Mouse (Mus musculus): Measurements from ENCODE around the gene Tradd.

Tradd gene

DNA sequence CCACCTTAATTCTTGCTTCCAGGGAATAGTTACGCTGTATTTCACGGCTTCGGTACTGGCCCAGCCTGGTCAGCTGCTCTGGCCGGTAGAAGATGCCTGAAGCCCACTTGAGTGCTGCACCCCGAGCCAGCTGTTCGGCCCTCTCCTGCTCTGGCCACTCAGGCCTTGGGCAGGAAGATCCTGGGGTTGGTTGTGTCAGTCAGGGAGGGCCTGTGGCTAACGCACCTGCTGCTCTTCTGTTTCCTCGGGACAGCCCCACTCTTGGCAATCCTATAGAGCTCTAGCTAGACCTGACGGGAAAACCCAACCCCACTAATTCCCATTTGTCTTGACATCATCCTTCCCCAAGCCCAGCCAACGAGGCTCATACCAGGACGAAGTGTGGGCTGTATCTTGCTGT, 30.8 kb upstream of the Tradd start:
- no peak for DNase-seq

DNA sequence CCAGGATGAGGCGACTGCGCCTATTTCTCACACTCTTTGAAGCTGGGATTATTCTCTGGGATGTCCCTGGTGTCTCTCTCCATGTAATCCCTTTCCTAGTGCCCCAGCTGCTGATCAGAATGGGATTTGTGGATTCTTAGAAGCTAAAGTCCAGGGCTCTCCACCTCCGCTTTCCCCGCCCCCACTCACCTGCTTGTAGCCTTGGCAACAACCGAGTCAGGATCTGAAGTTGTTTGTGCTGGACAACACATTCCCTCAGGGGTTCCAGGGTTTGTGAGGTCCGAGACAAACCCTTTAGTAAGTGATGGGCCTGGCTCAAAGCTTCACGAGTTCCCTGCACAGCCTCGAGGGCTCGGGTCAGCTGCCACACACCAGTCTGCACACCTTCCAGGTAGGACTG, 30.4 kb upstream of the Tradd start:
- no peak for DNase-seq

DNA sequence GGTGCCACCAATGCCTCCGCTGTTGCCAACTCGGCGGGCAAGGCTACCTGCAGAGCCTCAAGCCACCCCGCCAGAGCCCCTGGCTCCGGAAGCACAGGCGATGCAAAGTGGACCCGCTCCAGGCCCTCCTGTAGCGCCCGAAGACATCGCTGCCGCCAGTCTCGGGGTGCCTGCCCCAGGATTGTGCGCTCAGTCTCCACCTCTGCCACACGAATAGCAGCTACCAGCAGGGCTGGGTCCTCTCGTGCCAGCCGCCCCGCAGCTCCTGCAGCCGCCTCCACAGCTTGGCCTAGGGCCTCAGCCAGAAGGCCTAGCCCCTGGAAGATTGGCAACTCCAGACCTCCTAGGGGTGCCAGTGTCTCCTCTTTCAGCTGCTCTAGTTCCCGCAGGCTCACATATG, 29.0 kb upstream of the Tradd start:
- peak; percentile 79 to 91 for DNase-seq

DNA sequence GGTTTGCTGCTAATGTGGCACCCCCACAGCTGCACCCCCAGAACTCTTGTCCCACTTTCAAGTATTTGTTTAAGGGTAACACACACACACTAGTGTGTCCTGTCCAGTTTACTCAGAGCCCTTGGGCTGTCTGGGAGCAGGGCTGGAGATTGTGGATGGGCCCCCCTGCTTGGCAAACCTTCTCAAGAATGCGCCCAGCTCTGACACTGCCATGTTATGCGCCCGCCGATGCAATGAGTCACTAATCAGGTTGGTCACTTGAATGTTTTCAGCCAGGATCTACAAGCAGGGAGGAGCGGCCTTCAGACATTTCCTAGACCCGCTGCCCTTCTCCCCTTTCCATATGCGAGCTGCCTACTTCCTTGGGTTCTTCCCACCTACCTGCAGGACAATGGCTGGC, 28.1 kb upstream of the Tradd start:
- peak in 1 of 2 experiments; percentile 36 for DNase-seq

DNA sequence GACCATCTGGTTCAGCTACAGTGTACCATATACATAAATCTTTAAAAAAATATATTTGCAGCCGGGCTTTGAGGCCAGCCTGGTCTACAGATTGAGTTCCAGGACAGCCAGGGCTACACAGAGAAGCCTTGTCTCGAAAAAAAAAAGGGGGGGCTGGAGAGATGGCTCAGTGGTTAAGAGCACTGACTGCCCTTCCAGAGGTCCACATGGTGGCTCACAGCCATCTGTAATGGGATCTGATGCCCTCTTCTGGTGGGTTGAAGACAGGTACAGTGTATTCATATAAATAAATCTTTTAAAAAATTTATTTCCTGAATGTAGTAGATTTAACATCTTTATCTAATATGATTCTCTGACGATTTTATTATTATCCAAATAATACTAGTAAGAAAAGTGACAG, 27.4 kb upstream of the Tradd start:
- peak in 1 of 2 experiments; percentile 39 for DNase-seq

DNA sequence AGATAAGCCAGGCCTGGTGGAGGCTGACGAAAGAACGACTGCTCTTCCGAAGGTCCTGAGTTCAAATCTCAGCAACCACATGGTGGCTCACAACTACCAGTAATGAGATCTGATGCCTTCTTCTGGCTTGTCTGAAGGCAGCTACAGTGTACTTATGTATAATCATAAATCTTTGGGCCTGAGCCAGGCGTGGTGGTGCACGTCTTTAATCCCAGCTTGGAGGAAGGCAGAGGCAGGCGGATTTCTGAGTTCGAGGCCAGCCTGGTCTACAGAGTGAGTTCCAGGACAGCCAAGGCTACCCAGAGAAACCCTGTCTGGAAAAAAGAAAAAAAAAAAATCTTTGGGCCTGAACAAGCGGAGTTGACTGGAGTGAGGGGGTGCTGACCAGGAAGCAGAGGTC, 27.0 kb upstream of the Tradd start:
- peak in 1 of 2 experiments; percentile 50 for DNase-seq

DNA sequence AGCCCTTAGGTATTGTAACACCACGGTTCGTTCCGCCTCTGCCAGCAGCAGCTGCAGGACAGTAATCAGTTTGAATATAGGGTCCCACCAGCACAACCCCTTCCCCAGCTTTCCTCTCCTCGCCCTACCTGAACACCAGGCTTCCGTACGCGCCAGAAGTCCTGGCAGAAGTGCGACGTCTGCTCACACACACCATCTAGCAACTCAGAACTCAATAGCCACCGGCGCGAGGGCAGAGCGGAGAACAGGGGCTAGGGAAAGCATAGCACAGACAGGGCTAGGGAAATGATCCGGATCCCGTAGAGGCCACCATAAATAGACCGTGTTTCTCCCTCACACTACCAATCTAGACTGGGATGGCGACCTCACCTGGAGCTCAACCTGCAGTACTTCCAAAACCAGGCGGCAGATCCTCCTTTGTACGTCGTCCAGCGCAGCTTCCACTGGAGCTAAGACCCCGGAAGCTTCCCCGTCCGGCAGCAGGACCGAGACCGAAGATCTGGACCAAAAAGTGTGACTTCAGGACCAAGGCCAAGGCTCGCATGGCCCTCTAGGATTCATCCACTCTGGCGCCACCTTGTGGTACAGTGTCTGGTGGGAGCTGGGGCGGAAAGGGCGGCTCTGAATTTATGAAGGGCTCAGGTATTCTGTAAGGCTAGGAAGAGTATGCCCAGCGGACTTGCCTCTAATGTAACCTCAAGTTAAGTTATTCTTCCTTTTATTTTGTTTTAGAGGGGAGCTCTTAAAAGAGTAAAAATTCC, 26.3 kb upstream of the Tradd start:
- DNase-seq, result peak; percentile 96 to 99

DNA sequence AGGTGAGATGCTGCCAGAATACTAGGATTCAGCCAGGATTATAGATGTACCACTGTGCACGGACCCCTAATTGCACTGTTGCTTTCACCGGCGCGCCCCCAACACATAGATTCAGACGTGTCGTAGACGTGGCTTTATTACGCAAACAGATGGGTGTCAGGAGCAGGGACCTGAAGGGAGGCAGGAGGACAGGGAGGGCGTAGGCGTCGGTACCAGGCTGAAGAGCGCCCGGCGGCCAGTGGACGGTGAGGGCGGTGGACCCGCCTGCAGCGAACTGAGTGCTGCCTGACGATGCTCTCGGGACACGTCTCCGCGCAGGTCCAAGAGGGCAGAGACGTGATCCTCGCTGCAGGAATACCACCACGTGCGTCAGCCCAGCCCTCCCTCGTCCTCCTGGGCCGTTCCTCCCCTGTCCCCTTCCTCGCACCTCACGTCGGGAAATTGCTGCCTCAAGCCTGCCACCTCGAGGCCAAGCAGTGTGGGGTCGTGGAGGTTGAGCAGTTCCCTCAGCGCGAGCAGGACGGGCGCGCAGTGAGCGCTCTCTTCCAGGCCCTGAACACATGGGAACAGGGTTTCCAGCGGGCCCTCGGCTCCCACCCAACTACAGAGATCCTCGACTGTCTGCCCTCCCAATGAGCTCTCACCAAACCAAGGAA, 25.5 kb upstream of the Tradd start, which contains the start of gene 4931428F04Rik:
4931428F04Rik (minus strand) TSS at position 60 of the 656 bp plus-strand sequence.
- DNase-seq, result peak; percentile 75 to 83

DNA sequence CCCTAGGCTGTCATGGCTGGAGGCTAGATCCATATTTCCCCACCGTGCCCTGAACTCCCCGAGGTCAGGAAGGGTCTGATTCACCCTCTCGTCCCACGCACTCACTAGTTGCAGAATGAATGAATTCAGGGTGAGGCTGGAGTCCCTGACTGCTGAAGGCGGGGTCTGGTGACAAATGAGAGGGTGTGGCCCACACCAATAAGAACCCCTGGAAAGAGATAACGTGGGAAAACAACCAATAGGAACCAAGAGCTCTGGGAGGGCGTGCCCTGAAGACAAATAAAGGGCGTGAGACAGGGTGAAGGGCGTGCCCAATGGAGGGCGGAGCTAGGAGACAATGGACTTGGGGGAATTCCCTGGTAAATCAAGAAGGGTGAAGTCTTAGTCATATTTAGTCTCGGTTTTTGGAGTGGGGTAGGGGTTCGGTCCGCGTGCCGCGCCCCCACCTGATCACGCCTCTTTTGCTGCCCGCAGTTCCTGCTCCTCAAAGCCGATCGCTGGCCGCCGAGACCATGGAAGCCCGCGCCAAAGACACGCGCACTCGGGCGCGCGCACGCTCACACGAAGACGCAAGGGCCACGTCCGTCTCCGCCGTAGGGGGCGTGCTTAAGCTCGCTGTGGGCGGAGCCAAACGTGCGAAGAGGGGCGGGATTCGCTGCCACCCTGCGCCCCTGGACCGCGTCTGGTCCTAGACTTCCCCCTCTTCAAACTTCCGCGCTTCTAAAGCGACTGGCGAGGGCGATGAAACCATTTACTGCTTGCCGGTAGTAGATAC, 24.7 kb upstream of the Tradd start:
- peak; percentile 99 for DNase-seq

DNA sequence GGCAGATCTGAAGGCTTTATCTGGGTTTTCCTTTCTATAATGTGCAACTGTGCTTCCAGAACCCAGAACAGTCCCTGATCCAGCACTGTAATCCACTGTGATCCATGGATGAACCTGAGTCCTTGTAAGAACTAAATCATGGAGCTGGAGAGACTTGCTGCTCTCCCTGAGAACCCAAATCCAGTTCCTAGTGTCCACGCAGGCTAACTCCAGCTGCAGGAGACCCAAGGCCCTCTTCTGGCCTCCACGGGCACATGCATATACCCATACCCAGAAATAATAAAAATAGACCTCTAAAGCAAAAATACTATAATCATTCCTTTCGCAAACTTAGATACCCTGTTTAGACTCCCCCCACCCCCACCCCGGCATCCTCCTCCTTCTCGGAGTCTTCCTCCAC, 23.8 kb upstream of the Tradd start:
- no peak for DNase-seq

DNA sequence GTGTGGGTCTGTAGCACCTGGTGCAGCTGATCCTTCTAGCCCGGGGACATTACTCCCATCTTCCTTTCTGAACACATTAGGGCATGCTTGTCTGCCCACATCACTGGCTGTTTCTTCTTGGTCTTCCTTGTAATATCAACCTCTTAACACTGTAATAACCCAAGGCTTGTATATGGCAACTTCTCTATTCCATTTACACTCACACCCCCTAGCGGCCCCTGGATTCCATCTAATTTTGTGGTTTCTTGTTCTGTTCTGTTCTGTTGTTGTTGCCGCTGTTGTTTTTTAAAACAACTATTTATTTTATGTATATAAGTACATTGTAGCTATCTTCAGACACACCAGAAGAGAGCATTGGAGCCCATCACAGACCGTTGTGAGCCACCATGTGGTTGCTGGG, 22.5 kb upstream of the Tradd start:
- DNase-seq, result no peak

DNA sequence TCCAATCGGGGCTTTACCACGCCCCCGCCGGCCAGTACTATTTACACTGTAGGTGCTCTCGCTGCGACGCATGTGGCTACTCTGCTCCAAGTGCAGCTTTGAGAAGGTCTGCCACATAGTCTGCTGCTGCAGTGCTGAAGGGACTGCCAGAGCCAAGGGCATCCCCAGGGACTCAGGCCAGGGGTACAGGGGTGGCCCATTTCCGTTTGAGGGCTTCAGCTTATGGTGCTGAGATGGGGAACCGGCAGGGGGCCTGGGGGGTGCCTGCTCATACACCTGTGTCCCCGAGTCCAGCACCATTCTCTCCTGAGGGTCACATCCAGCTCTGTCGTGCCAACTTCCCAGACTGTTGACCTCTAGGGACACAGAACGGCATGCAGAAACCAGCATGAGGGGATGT, 21.1 kb upstream of the Tradd start:
- peak in 1 of 2 experiments; percentile 47 for DNase-seq

DNA sequence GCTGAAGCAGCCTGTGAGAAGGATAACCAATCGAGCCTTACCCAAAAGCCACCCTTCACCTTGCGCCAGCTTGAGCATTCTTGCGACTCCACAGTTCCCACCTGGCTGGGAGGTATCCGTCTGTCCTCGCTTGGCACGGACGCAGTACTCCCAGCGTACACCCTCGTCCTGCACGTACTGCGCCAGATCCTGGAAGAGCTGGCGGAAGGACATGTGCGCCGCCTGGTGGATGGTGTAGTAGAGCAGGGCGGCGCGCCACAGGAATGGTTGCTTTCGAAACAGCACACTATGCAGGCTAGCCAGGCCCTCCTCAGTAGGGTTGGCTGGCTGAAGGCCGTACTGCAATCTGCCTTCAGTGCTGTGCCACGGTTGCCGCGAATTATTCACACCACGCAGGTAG, 18.7 kb upstream of the Tradd start:
- peak; percentile 70 to 81 for DNase-seq

DNA sequence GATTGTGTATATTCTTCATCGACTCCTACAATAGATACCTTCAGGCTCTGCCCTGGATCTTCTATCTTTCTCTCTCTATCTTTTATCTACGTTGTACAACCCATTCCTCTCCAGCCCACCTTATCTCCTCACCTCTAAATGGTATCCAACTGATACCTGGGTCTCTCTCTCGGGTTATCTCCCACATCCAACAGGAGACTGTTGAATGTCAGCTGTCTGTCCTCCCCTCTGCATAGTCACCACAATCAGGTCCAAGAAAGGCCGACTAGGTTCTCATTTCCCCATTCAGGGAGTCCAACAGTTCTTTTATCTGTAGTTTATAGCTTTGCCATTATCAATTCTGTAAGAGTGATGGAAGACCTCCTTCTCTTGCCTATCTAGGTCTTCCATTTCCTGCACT, 17.8 kb upstream of the Tradd start:
- no peak for DNase-seq

DNA sequence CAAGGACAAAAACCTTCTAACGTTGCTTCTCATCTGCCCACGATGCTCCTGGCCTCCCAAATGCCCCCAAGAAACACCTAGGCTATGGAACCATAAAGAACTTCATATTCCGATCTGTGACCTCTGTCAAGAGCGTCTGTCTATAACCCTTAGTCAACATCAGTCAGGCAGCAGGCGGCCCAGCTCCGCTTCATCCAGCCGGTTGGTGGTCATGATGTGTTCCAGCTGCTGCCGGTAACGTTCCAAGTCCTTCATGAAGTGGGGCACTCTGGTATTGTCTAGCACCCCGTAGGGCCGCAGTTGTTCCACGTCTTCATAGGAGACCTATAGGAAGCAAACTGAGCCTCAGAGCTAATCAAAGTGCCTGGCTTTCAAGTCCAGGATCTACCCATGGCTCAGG, 17.4 kb upstream of the Tradd start:
- DNase-seq, result no peak

DNA sequence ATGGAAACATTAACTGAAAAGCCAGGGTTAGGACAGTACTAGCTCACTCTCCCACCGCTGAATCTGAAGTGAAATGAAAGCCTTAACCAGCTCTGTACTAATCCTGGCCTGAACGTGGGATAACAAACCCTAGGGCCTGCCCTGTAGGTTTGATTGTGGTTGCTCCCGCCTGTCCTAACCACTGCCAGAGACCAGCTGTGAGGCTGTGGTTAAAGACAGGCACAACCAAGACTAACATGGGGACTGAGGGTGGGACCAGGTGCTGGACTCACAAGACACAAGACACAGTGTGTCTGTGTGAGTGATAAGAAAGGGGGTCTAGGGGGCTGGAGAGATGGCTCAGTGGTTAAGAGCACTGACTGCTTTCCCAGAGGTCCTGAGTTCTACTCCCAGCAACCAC, 16.2 kb upstream of the Tradd start:
- DNase-seq, result no peak

DNA sequence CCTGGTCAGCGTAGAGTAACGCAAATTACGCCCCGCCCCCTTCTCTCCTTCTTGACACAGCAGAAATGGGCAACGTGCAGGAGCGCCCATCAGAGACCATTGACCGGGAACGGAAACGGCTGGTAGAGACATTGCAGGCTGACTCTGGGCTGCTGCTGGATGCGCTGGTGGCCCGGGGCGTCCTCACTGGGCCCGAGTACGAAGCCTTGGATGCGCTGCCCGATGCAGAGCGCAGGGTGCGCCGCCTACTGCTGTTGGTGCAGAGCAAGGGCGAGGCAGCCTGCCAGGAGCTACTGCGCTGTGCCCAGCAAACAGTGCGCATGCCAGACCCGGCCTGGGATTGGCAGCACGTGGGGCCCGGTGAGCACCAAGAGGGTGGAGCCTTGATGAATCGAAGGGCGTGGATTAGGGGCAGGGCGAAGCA, 14.5 kb upstream of the Tradd start:
- peak; percentile 92 to 95 for DNase-seq

DNA sequence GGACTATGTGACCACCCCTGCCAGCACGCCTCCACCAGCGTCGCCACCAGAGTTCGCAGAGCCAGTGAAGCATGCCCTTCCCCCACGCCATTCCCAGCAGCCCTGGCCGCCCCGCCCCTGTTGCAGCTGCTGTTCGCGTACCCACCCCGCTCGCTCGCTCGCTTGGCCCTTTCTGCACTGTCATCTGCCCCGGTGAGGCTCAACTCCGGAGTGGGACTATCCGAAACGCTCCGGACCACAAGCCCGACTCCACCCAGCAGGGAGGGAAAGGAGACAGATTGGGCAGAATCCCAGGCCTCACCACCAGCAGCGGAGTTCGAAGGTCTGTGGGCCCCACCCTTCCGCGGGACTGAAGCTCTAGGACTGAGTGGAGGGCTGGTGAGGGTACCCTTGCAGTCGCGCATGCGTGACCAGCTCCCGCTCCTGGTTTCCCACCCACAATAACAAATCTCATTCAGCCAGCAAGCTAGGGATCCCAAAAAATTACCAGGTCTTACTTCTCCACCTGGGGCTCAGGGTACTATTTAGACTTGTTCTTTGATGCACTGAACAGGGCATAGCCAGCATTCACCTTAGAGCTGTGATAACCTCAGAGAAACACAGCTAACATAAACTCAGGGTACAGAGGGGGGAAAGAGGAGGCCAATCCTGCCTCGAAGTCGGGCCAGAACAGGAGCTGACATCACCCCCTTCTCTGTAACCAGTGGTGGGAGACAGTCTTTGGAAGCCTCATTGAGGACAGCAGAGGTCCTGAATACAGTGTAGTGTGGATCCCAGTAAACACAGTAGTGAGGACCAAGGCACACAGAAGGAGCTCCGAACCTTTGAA, 12.1 kb upstream of the Tradd start:
- DNase-seq, result peak in 1 of 2 experiments; percentile 49

DNA sequence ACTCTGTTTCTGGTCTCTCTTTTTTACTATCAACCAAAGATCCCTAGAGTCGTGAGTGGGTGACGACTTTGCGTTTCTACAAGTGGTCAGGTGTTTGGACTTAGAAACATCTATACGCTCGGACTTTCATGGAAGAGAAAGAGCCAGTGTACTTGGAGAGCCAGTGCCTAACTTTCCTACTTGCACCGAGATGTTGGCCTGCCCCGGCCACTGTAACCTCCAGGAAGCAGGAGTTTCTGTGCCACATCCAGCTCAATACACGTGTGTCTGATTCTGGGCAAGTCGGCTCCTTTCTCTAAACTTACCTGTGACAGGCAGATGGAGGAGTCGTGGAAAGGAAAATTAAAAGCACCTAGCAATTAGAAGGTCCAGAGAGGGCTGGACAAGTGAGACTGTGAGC, 11.4 kb upstream of the Tradd start, which contains the start of gene Nol3:
Nol3 (plus strand) TSS at position 301 of the 400 bp plus-strand sequence.
- DNase-seq, result no peak

DNA sequence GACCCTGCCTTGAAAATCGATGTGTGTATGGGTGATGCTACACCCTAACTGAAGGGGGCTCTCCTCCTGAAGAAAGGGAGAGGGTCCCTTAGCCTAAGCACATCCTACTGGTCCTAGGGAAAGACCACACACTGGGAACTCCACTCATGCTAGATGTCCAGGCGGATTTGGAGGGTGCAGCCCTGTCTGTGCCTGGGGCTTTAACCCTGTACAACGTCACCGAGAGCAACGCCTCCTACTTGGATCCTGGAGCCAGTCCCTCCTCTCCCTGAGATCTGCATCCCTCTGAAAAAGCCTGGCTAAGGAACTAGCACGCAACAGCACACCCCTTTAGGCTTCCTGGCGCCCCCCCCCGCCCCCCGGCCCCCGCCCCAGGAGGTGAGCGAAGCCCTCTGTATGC, 11.0 kb upstream of the Tradd start:
- no peak for DNase-seq

DNA sequence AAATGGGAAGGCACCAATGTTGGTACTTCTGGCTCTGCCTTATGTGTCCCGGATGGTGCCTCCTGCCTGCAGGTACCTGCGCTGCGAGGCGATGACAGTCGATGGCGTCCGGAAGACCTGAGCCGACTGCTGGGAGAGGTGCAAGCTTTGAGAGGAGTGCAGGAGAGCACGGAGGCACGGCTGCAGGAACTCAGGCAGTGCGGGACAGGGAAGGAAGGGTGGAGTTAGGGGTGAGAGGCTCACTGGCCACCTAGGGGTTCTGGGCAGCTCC, 6.4 kb upstream of the Tradd start:
- no peak for DNase-seq

DNA sequence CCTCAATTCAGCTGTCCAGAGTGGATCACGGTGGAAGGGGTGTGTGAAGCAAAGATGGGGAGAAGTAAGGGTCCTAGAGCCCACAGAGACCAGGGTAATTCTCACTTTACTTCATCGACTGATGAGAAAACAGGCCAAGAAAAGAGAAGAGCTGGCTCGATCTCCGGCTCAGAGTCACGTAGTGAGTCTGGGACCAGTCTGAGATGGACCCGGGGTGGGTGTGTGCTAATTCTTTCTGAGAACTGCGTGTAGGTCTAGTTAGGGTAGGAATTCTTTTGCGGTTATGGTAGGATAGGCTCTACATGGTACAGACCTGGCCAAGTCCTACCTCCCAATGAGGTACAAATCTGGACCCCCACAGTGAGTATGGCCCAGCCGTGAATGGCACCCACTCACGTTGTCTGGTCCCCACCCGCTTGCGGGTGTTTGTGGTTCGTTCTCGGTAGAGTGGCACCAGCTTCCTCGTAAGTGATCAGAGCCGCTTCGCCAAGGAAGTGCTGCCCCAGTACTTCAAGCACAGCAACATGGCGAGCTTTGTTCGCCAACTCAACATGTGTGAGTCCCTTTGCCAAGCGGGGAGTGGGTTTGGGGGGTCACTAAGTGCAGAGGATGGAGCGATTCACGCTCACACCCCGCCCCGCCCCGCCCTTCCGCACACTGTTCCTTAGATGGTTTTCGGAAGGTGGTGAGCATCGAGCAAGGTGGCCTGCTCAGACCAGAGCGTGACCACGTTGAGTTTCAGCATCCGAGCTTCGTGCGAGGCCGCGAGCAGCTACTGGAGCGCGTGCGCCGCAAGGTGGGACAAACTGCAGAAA, 5.9 kb upstream of the Tradd start:
- DNase-seq, result no peak
